Mouse (Mus musculus) adrenal gland, postnatal 36 days (tissue): Measurements from ENCODE around the gene Hipk3. TPM values are rescaled to one million over a fixed set of nuclear protein-coding genes. Genes with fewer than 3 reads are reported as not detected.

Experiments used
- DNase-seq, 2 experiments: peaks; one replicate each; pipeline ENCODE4 v3.0.0; 2021; ENCODE audit warnings: mixed read lengths in 1 of 2
- long read RNA-seq, 2 experiments: library from polyadenylated mRNA; stranded (forward); transcript quantifications; one replicate each; pipeline ENCODE4 v2.0.0; 2021; ENCODE audit warnings: borderline sequencing depth in 2 of 2
- total RNA-seq, 2 experiments: library from RNA; stranded (reverse); gene quantifications; 2 replicates each; pipeline ENCODE4 v1.2.3; 2021

The Hipk3 gene
- total RNA-seq: 100 to 1,000 TPM; 128 to 148 TPM
- long read RNA-seq, experiment 1, partial matches to known transcripts: 2 of 5 reads
- long read RNA-seq, experiment 1, other reads (novel, unspliced or antisense): 3 of 5 reads
- long read RNA-seq, experiment 2, full-length matches to known transcripts: 2 of 6 reads
- long read RNA-seq, experiment 2, partial matches to known transcripts: 1 of 6 reads
- long read RNA-seq, experiment 2, other reads (novel, unspliced or antisense): 3 of 6 reads

DNA sequence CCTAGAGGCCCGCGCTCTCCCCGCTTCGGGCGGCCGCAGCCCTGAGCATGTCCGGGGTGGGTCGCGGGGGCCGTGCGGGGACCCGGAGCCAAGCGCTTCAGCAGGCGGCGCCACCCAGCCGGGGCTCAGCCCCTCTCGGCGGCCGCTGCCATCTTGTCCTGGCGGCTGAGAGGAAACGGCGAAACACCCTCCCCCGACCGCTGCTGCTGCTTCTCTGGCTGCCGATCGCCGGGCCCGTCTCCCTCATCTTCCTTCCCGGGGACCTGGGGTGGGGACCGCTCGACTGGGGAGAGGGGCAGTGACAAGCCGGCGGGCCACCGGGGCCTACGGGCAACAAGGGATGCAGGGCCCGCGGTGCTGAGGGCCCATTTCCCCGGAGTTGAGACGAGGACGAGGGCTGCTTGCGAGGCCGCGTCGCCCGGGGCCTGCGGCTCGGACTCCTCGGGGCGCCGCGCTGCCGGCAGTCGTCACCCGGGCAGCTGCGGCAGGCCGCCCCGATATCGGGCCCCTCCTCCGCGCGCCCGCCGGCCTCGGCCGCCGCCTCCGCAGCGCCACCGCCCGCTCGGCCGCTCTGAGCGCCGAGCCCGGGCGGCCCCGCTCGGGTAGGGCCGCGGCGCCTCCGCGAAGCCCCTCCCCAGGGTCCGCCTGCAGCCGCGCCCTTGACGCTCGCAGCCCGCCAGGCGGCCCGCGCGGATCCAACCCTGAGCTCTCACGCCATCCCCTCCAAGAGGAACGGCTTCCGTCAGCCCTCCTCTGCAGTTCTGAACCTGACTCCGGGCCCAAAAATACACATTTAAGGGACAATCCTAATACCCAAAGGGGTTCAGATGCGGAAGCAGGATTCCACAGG, at the start of gene Hipk3:
Hipk3 (minus strand) TSS at position 496 of the 850 bp plus-strand sequence.
- DNase-seq: peak; percentile 87 to 93

DNA sequence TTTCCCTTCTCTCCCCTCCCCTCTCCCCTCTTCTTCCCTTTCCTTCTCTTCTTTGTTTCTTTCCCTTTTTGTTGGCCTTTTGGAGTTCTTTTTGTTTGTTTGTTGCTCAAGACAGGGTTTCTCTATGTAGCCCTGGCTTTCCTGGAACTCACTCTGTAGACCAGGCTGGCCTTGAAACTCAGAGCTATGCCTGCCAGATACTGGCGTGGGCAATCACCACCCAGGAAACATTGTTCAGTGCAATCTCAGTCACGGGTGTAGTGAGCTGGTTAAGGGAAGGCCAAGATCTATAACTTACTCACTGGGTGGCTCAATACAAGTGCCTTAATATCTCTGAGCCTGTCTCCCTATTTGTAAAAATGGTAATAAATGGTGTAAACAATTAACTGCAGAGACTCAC, 46.0 kb upstream of the Hipk3 start:
- DNase-seq: peak in 1 of 2 experiments; percentile 26

DNA sequence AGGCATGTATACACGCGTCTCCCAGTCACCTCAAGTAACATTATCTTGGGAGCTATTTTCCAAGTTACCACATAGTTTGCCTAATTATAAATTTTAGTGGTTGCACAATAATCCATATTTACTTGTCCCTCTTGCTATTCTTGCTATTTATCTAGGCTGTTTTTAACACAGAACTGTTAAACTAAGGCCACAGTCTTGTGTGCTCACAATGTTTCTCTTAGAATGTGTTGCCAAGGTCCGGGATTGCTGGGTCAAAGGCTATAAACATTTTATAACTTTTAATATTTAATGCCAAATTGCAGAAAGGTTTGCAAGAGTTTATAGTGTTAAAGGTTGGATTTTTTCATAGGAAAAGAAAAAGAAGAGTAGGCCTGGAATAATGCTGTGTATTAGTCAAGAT, 40.5 kb upstream of the Hipk3 start:
- no peak for DNase-seq

DNA sequence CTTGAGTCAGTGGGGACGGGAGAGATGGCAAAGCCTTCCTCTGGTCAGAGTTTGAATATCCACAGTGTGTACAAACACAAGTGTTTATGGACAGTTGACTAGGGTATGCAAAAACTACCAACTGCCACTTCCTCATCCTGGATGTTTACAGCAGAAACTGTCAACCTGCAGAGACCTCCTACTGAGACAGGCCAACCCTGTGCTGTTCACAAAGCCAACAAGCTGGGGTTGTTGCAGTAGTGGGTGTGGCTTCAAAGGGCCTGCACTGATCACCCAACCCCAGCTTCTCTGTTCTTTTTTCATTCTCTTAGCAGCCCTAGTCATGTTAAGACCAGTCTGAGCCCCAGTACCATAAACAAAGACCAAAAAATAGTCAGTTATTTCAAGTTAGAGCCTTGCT, 38.3 kb upstream of the Hipk3 start:
- no peak for DNase-seq

DNA sequence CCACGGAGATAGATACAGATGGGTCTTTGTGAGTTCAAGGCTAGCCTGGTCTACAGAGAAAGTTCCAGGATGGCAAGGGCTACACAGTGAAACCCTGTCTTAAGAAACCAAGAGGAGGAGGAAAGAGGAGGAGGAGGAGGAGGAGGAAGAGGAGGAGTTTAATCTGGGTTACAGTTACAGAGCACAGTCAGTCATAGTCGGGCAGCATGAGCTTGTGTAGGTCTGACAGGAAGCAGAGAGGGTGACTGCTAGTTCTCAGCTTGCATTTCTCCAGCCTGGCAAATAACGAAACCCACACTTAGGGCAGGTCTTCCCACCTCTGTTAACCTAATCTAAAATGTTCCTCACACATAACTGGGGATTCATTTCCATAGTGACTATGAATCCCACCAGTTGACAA, 32.3 kb upstream of the Hipk3 start:
- no peak for DNase-seq

DNA sequence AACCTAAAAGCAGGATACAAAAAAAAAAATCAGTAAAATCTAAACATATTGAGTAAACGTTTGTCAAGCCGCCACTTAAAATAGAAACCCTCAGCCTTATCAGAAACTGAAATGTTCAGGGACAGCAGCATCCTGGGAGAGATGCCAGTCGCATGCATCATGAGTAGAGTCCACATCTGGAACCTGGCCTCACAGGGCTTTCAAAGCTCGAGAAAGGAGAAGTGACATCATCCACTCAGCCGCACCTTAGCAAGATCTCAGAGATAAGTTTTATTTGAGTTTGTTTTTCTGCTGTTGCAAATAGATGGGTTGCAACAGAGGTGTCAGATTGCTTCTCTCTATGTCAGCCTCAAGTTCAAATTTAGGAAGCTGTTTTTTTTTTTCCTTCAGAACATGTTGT, 31.3 kb upstream of the Hipk3 start:
- peak; percentile 70 to 75 for DNase-seq

DNA sequence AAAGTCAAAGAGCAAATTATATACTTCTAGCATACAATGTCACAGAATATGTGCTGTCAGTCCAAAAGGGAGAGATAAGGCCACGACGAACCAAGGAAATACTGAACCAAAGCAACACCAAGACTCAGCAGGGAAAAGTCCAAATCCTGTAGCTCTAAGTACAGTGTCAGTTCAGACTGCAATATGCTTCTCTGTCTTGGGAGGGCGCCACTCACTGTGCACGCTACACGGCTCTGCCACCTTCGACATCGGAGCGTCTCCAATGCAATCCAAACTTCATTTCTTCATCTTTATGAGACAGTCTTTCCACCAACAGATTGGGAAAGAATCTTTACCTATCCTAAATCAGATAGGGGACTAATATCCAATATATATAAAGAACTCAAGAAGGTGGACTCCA, 17.4 kb upstream of the Hipk3 start:
- no peak for DNase-seq

DNA sequence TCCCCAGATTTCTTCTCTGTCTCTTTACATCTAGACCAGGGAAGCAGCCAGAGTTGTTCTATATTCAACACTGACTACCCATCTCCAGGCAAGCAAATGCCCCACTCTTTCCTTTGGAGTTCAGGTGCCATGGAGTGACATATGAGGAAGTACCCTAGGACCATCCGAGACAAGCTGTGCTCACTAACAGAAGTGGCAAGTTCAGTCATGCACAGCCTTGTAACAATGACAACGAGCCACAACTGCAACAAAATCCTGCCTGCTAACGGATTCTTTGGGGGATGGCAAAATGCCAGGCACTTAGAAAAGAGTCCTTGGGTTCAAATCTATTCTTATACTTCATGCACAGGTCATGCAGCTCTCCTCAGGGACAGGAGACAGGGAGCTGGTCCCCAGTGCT, 8.1 kb upstream of the Hipk3 start:
- DNase-seq: no peak

DNA sequence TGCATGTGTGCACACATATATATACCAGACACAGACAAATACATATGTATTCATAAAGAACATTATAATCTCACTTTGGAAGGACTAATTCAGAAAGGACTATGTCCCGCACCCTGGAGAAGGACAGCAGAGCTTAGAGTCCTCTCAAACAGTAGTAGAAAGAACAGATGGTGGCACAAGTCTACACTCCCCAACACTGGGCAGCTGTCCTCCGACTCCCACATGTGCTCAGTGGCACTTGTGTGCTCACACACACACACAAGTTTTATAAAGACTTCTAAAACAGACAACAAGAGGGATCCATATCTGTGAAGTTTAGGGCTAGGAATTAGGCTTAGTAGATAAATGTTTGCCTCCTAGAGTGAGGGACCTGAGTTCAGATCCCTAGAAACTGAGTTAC, 6.8 kb upstream of the Hipk3 start:
- no peak for DNase-seq

DNA sequence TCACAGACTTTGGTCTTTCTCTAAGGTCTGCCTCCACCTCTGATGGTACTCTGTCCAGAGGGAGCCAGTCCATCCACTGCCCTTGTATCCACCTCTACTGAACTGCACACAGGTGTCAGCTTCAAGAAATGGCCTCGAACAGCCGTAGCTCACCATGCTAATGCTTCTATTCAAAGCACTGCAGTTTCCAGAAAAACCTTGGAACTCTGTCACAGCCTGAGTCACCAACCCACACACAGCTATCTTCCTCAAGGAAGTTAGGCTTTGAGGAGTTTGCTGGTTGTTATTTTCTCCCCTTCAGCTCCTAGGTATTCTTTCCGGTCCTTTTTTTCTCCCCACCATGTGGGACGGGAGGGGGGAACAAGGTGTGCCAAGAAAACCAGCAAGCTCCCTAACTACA, 3.5 kb upstream of the Hipk3 start:
- peak; percentile 44 to 56 for DNase-seq

DNA sequence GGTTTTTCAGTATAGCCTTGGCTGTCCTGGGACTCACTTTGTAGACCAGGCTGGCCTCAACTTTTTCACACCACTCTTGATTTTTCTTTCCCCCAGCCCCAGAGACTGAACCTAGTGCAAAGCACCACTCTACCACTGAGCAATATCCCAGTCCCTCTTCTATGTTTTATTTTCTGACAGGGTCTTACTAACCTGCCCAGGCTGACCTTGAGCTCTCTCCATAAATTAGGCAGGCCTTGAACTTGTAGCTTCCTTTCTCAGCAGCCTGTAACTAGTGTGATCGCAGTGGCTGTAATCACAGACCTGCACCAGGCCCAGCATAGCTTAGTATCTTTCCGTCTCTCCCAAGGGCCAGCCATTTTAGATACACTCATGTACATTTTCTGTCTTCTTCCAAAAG, 3.0 kb upstream of the Hipk3 start:
- peak in 1 of 2 experiments; percentile 16 for DNase-seq

DNA sequence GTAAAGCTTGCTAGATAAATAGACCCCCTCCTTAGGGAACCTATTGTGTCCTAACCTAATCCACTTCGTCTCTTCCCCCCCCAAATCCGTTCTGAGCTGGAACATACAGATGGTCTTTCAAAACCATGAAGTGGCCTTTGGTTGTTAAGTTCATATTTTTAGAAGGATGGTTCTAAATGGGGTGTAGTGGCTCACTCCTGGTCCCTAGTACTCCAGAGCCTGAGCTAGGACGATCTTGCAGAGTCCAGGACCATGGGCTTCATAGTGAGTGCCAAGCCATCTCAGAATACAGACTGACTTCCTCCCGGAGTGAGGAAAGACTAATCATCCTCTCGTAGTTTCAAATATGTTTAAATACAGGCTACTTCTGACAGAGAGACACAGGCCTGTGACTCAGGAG, 2.0 kb upstream of the Hipk3 start:
- DNase-seq: no peak

DNA sequence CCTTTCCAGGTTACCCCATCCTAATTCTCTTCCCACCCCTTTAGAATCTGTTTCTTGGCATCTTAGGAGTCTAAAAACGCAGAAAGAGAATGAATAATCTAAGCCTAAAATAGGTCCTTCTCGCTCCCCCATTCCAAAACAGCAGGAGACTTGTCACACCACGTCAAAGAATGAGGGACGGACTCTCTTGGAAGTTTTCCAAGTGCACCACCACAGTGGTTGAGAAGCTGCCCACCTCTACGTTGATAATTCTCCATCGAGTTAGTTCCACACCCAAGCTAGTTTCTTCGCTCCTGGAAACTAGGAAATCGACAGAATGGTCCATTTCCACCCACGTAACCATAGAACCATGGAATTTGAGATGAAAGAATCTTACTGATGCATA, 547 bp upstream of the Hipk3 start:
- peak in 1 of 2 experiments; percentile 13 for DNase-seq

DNA sequence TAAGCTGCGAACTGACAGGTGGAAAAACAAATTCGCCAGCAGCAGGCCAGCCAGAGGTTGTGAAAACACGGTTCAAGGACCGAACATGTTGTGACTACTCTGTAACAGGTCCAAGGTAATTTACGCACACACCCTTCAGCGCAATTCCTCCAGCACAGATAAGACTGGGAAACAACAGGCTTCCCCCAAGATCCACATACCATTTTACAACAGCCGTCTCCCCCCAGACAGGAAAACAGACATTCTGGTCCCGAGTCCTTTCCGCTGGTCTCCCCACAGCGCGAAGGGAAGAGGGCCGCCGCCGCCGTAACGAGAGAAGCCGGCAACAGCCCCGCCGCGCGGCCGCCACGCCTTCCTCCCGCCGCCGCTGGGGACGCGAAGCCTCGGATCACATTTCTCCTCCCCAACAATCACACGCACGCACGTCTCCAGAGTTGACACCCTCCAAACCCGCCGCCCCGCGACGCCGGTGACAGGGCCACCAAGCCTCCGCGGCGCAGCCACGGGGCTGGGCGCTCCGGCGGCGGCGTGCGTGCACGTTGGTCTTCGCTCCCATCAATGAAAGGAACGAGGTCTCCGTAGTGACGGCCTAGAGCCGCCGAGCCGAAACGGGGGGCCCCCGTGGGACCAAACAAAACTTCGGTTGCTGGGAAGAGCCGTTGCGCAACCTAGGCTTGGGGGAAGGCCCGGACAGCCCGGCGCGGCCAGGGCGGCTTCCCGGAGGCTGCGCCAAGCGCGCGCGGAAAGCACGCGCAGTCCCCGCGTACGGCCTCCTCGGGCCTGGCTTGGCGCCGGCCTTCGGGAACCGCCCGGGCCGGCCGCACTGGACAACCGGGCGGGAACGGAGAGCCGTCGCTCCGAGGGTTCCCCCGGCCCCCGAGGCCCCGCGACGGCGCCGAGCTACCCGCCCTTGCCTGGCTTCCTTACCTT, 960 bp downstream of the Hipk3 start:
- DNase-seq: peak; percentile 84 to 87

DNA sequence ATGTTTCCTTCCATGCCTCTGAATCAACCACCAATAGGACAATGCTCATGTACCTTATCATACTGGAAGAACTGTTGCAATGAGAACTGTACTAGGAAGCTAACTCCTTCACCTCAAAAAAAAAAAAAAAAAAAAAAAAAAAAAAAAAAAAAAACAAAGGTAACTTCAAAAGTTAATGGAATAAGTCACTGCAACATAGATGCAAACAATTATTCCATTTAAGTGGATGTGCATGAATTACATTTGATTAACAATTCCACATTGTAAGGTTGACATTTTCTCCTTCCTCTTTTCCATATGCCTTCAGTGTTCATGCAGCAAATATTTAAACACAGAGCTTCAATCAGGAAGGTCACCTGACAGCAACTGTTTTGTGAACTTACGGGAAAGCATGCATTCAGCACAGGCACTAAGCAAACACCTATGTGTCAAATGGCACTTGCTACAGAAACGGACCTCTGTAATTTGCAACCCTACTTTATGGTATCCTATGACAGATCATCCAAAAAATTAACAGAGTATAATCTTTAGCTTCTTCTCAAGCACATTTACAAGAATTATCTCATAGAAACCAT, 2.9 kb downstream of the Hipk3 start:
- DNase-seq: no peak

DNA sequence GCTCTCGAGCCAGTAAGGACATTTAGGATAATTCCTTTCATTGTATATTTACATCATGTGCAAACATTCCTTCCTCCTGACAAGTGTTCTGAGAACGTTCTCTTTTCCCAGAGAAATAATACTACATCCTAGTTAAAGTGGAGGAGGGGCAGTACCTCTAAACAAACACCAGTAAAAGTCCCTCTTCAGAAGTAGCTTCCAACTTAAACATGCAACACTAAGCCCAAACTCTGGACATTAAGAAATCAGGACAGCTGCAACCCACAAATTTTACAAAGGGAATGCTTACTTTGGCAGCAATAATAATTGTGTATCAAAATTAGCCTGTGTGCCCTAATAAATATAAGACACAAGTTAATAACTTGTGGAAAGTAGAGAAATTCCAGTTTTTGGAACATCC, 3.5 kb downstream of the Hipk3 start:
- DNase-seq: no peak

DNA sequence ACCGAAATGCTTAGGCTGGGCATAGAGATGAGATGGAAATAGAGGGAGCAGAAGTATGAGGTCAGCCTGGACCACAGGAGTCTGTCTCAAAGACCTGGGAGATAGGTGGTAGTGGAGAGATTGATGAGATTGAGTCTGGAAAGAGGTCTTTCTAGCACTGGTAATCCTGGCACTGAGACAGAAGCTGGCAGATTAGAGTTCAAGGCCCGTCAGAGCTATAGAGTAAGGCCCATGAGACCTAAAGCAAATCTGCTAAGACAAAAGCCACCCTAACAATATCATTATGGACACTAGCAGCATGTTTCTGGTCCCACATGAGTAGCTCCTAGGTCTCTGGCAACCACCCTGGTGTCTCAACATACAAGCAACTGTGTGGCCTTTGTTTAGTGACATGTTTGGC, 4.4 kb downstream of the Hipk3 start:
- DNase-seq: no peak

DNA sequence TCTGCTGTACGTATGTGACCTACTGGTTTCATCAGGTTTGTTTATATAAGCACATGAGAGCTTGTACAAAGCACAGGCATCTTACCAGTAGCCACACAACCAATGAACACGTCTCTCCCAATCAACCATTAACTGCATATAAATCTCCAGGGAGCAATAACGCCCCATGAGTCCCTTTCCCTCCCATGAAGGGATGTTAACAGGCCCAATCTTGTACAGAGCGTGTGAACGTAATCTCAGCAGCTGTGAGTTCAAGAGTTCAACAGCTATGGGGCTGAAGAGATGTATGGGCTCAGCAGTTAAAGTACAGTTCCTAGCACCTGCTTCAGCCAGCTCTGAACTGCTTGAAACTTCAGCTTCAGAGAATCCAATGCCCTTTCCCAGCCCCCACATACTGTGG, 9.8 kb downstream of the Hipk3 start:
- no peak for DNase-seq

DNA sequence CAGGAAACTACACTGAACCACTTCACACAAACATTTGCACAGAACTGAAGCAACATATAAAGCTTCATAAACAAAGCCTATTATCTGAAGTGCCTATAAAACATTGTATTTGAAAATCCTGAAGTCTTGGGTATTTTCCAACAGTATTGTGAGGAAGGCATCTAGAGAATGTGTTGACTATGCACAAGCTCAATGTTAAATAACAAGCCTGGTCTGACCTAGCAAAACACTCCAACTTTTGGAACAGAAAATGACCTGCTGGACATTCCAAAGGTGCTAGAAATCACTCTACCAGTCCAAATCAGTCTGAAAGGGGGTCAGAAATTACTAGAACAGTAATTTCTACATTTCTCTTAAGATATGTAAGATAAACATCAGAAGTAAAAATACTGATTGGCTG, 12.1 kb downstream of the Hipk3 start:
- no peak for DNase-seq

DNA sequence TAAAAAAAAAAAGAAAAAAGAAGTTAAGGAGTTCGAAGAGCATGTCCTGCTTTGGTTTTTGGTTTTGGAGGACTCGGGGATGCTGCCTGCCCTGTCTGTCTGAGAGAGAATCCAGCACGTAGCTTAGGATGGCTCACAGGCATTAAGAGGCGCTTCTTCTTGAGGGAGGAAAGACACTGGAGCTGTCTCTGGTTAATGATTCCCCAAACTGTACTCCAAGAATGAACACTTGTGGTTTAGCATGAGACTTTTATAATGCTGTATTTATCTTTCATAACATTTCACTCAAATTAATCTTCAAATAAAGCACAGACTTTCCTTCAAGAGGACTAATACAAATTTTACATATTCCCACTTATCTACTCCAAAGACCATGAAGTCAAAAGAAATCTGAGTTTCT, 15.2 kb downstream of the Hipk3 start:
- DNase-seq: no peak

DNA sequence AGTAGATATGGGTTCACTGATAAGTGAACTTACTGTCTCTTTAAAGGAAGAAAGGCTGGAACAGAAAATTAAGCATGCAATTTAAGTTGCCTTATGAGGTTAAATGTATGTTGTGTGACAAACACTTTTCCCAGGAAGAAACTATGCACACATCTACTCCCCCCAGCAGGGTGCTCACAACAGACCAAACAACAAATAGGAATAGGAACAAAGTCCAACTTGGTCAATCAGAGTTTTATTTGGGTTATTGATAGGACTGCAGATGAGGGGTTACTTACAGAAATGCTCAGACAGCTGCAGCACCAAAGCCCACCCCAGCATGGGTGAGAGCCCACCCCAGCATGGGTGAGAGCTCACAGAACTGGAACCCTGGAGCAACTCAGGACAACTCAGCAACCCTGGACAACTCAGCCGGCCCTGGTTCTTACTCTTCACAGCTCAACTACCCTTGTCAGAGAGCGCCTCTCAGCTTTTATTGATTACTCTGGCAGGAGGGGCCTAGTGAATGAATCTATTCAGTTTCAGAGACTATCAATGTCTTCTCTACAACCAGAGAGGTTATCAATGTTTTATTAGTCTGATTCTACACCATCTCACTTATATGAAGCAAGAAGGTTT, 16.7 kb downstream of the Hipk3 start:
- no peak for DNase-seq

DNA sequence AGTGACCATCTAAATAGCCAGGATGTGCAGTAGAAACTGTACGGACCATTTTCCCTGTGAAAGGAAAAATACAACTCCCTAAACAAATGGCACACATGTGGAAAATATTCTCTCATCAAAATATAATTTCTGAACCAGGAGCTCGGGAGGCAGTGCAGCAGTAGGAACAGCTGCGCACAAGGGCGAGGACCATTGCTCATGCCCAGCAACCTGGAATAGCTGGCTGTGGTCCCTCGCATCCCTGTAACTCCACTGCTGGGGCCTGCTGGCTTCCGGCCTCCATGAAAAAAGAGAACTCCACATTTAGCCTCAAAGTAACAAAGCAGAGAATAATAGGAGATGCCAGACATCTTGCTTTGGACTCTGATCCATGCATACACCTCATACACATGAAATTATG, 22.2 kb downstream of the Hipk3 start:
- no peak for DNase-seq
